Mouse (Mus musculus): ENCODE results near the gene Mfsd11. TPM values are rescaled to one million over a fixed set of nuclear protein-coding genes. Genes with fewer than 3 reads are reported as not detected.

Gene Mfsd11
- polyA plus RNA-seq, 2 experiments = 5.6 to 7.4 TPM

GRCm38 (mm10) chr11:116838936-116839335 is 13.3 kb upstream of the Mfsd11 start:
- WGBS (ENCODE audit: insufficient replicate concordance) = 86% methylated on average over 14 of the region's 14 CpGs
- Histone ChIP-seq H3K9me3 (ENCODE audit: control insufficient read depth, low read length) (no peaks in the 10 kb centered on the region), H3K4me1 (replicated peaks; ENCODE audit: control insufficient read depth in 2 of 2, insufficient read depth in 2 of 2, low read length in 1 of 2) (peaks cover 7 to 12% of the 10 kb centered on the region in 2 experiments), H3K27ac (no peak overlapping the region), H3K9ac (replicated peaks) (no peak overlapping the region), H3K4me3 (ENCODE audit: insufficient read depth in 1 of 2, low read depth in 2 of 2, low read length in 2 of 2) (no peak overlapping the region), H3K36me3 (replicated peaks; ENCODE audit: control insufficient read depth, insufficient read depth, low read depth) (peaks cover 61% of the 10 kb centered on the region), H3K27me3 (ENCODE audit: control insufficient read depth, insufficient read depth, low read length) (no peaks in the 10 kb centered on the region), H3K4me2 (ENCODE audit: low read depth) (no peak overlapping the region)
- TF ChIP-seq EP300 (IDR thresholded peaks at IDR 0.05; ENCODE audit: low read depth) (no peak), CTCF (IDR thresholded peaks at IDR 0.05; ENCODE audit: low read depth) (no peak)
- DNase-seq (ENCODE audit: low read depth in 3 of 3, low spot score in 3 of 3) (no peak), ATAC-seq (ENCODE audit: insufficient read depth) (no peak)

DNA sequence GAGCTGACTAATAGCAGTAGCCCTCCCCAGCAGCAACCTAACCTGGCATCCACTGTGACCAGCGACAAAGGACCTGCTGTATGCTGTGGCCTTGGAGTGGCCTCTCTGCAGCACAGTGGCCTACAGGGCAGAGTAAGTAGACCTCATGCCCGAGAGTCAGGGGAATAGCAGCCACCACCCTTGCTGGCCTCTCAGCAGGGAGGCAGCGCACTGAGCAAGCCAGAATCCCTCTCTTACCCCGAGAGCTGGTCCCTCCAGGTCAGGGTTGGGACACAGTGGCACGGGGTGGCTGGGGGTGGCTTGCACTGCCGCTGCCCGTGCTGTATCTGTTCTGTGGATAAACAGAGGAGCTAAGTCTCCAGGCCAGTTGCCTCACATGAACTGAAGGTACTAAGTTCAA is 12.6 kb upstream of the Mfsd11 start:
- H3K27me3 ChIP-seq (ENCODE audit: control insufficient read depth, insufficient read depth, low read length) = no peaks in the 10 kb centered on the region
- H3K4me2 ChIP-seq (ENCODE audit: low read depth) = no peak overlapping the region
- WGBS (ENCODE audit: insufficient replicate concordance) = 72% methylated on average over 7 of the region's 7 CpGs
- no peak overlapping the region for H3K27ac ChIP-seq
- TF ChIP-seq EP300 (IDR thresholded peaks at IDR 0.05; ENCODE audit: low read depth) (no peak), CTCF (IDR thresholded peaks at IDR 0.05; ENCODE audit: low read depth) (no peak)
- DNase-seq (ENCODE audit: low read depth in 3 of 3, low spot score in 3 of 3) = no peak
- ATAC-seq (ENCODE audit: insufficient read depth) = no peak
- H3K4me3 ChIP-seq (ENCODE audit: insufficient read depth in 1 of 2, low read depth in 2 of 2, low read length in 2 of 2) = no peak overlapping the region
- peaks cover 56% of the 10 kb centered on the region for H3K36me3 ChIP-seq (replicated peaks; ENCODE audit: control insufficient read depth, insufficient read depth, low read depth)
- no peaks in the 10 kb centered on the region for H3K9me3 ChIP-seq (ENCODE audit: control insufficient read depth, low read length)
- peaks cover 7 to 15% of the 10 kb centered on the region in 2 experiments for H3K4me1 ChIP-seq (replicated peaks; ENCODE audit: control insufficient read depth in 2 of 2, insufficient read depth in 2 of 2, low read length in 1 of 2)
- H3K9ac ChIP-seq (replicated peaks) = no peak overlapping the region

DNA sequence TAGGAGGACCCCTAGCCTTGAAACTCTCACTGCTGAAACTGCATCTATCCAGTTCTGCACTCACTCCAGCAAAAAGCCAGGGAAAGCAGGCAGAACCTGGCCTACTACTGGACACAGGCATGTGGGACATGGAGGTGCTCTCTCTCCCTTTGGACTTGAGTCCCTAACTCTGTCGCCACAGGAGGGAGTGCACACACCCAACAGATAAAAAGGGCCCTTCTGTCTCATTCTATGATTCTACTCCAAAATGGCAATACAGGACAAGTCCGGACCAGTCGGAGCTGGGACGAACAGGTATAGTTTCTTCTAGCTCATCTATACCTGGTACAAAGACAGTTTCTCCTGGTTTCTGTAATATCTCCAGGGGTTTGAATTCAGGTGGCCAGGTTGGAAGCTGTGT is 11.5 kb upstream of the Mfsd11 start:
- WGBS (ENCODE audit: insufficient replicate concordance) = 71% methylated on average over 4 of the region's 4 CpGs
- Histone ChIP-seq H3K36me3 (replicated peaks; ENCODE audit: control insufficient read depth, insufficient read depth, low read depth) (peaks cover 53% of the 10 kb centered on the region), H3K9me3 (ENCODE audit: control insufficient read depth, low read length) (no peaks in the 10 kb centered on the region), H3K27ac (no peak overlapping the region), H3K4me3 (ENCODE audit: insufficient read depth in 1 of 2, low read depth in 2 of 2, low read length in 2 of 2) (peak overlapping the region; percentile 41 to 93; a peak in 3 of 4 replicates), H3K4me1 (replicated peaks; ENCODE audit: control insufficient read depth in 2 of 2, insufficient read depth in 2 of 2, low read length in 1 of 2) (peaks cover 7 to 15% of the 10 kb centered on the region in 2 experiments), H3K4me2 (ENCODE audit: low read depth) (peak overlapping the region; percentile 99), H3K27me3 (ENCODE audit: control insufficient read depth, insufficient read depth, low read length) (no peaks in the 10 kb centered on the region), H3K9ac (replicated peaks) (no peak overlapping the region)
- no peak for DNase-seq (ENCODE audit: low read depth in 3 of 3, low spot score in 3 of 3)
- no peak for TF ChIP-seq EP300 (IDR thresholded peaks at IDR 0.05; ENCODE audit: low read depth)
- TF ChIP-seq CTCF (IDR thresholded peaks at IDR 0.05; ENCODE audit: low read depth) = 0 out of 2 replicates have a peak, but pooled peaks have one; percentile 17
- no peak for ATAC-seq (ENCODE audit: insufficient read depth)

GRCm38 (mm10) chr11:116842531-116843260 is 9.5 kb upstream of the Mfsd11 start:
- peak overlapping the region; percentile 99 for H3K4me2 ChIP-seq (ENCODE audit: low read depth)
- peak overlapping the region; percentile 84 for H3K9ac ChIP-seq (replicated peaks)
- under 1% methylated on average over 70 of the region's 73 CpGs for WGBS (ENCODE audit: insufficient replicate concordance)
- H3K4me1 ChIP-seq (replicated peaks; ENCODE audit: control insufficient read depth in 2 of 2, insufficient read depth in 2 of 2, low read length in 1 of 2) = peaks cover 7 to 15% of the 10 kb centered on the region in 2 experiments
- H3K36me3 ChIP-seq (replicated peaks; ENCODE audit: control insufficient read depth, insufficient read depth, low read depth) = peaks cover 44% of the 10 kb centered on the region
- ATAC-seq (ENCODE audit: insufficient read depth) (peak; percentile 66), DNase-seq (ENCODE audit: low read depth in 3 of 3, low spot score in 3 of 3) (peak in 2 of 3 experiments; percentile 46 to 53)
- TF ChIP-seq CTCF (IDR thresholded peaks at IDR 0.05; ENCODE audit: low read depth) (peak; percentile 34), EP300 (IDR thresholded peaks at IDR 0.05; ENCODE audit: low read depth) (no peak)
- no peaks in the 10 kb centered on the region for H3K9me3 ChIP-seq (ENCODE audit: control insufficient read depth, low read length)
- peak overlapping the region; percentile 93 to 96 for H3K4me3 ChIP-seq (ENCODE audit: insufficient read depth in 1 of 2, low read depth in 2 of 2, low read length in 2 of 2)
- peak overlapping the region; percentile 90 for H3K27ac ChIP-seq
- no peaks in the 10 kb centered on the region for H3K27me3 ChIP-seq (ENCODE audit: control insufficient read depth, insufficient read depth, low read length)

Data from liver, embryonic 14.5 days (tissue).